Mouse (Mus musculus): ENCODE measurements around the gene Muc1. TPM values are rescaled to one million over a fixed set of nuclear protein-coding genes. Genes with fewer than 3 reads are reported as not detected.

Gene Muc1
- polyA plus RNA-seq, 1 experiment: 53.8 TPM

DNA sequence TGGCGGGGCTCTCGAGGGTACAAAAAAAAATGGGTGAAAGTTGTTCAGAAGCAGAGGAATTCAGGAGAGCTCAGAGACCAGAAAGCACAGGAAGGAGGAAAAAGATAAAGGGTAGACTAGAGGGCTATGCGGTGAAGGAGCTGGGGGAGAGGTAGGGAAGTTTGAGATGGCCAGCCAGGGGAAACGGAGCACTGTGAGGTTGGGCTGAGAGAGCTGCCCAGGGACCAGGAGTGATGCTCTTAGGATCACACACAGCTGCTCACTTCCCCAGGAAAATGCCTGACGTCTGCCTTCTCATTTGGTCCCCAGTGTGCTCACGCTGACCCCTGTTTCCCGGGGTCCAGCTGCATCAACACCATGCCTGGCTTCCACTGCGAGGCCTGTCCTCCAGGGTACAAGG lies 9.3 kb upstream of the Muc1 start:
- no peak for DNase-seq
- Histone ChIP-seq H3K27ac (ENCODE audit: insufficient read depth, low read depth, low read length) (no peak overlapping the region), H3K27me3 (replicated peaks; ENCODE audit: control insufficient read depth, insufficient read depth, low read length) (no peaks in the 10 kb centered on the region), H3K4me3 (ENCODE audit: insufficient read depth, low read depth, low read length) (no peak overlapping the region), H3K4me1 (ENCODE audit: control insufficient read depth, insufficient read depth, low read length) (no peaks in the 10 kb centered on the region), H3K36me3 (ENCODE audit: control insufficient read depth, insufficient read depth, low read length) (no peaks in the 10 kb centered on the region)
- TF ChIP-seq POLR2A (IDR thresholded peaks at IDR 0.05; ENCODE audit: low read depth, low read length) (no peak), CTCF (conservative IDR thresholded peaks at IDR 0.05; ENCODE audit: insufficient read depth, insufficient read length, low read depth, low read length) (no peak)
- 33% methylated on average over 8 of the region's 8 CpGs for WGBS

DNA sequence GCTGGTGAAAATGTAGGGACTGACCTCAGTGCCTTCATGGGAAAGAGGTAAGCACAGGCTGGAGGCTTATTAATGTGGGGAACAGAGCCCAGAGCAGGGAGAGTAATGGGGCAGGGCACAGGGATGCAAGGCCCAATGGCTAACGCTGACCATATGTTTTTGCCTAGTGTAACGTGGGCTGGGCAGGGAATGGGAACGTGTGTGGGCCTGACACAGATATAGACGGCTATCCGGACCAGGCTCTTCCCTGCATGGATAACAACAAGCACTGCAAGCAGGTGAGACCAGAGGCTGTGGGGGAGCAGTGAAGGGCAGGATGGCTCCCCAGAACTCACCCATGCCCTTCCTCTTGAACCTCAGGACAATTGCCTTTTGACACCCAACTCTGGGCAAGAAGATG lies 7.7 kb upstream of the Muc1 start:
- H3K4me1 ChIP-seq (ENCODE audit: control insufficient read depth, insufficient read depth, low read length): no peaks in the 10 kb centered on the region
- H3K4me3 ChIP-seq (ENCODE audit: insufficient read depth, low read depth, low read length): no peak overlapping the region
- no peaks in the 10 kb centered on the region for H3K27me3 ChIP-seq (replicated peaks; ENCODE audit: control insufficient read depth, insufficient read depth, low read length)
- no peak for TF ChIP-seq CTCF (conservative IDR thresholded peaks at IDR 0.05; ENCODE audit: insufficient read depth, insufficient read length, low read depth, low read length)
- no peak for TF ChIP-seq POLR2A (IDR thresholded peaks at IDR 0.05; ENCODE audit: low read depth, low read length)
- H3K27ac ChIP-seq (ENCODE audit: insufficient read depth, low read depth, low read length): no peak overlapping the region
- DNase-seq: no peak
- H3K36me3 ChIP-seq (ENCODE audit: control insufficient read depth, insufficient read depth, low read length): no peaks in the 10 kb centered on the region
- WGBS: 92% methylated on average over 5 of the region's 5 CpGs

DNA sequence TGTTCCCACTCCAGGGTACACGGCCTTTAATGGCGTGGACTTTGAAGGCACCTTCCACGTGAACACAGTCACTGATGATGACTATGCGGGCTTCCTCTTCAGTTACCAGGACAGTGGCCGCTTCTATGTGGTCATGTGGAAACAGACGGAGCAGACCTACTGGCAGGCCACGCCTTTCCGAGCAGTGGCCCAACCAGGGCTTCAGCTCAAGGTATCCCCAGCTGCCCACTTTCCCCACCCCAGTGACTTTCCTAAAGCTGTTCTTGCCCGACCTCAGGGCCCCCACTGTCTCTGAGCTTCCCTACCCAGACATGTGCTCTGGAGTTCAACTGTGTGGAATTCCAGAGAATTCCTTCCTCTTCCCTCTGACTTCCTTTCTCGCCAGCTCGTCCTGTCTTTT lies 4.1 kb upstream of the Muc1 start:
- Histone ChIP-seq H3K4me3 (ENCODE audit: insufficient read depth, low read depth, low read length) (no peak overlapping the region), H3K27ac (ENCODE audit: insufficient read depth, low read depth, low read length) (no peak overlapping the region), H3K27me3 (replicated peaks; ENCODE audit: control insufficient read depth, insufficient read depth, low read length) (no peaks in the 10 kb centered on the region), H3K36me3 (ENCODE audit: control insufficient read depth, insufficient read depth, low read length) (no peaks in the 10 kb centered on the region), H3K4me1 (ENCODE audit: control insufficient read depth, insufficient read depth, low read length) (peaks cover 9% of the 10 kb centered on the region; the same call in 1 of the 2 replicates)
- 85% methylated on average over 11 of the region's 11 CpGs for WGBS
- DNase-seq: no peak
- no peak for TF ChIP-seq POLR2A (IDR thresholded peaks at IDR 0.05; ENCODE audit: low read depth, low read length)
- TF ChIP-seq CTCF (conservative IDR thresholded peaks at IDR 0.05; ENCODE audit: insufficient read depth, insufficient read length, low read depth, low read length): no peak

DNA sequence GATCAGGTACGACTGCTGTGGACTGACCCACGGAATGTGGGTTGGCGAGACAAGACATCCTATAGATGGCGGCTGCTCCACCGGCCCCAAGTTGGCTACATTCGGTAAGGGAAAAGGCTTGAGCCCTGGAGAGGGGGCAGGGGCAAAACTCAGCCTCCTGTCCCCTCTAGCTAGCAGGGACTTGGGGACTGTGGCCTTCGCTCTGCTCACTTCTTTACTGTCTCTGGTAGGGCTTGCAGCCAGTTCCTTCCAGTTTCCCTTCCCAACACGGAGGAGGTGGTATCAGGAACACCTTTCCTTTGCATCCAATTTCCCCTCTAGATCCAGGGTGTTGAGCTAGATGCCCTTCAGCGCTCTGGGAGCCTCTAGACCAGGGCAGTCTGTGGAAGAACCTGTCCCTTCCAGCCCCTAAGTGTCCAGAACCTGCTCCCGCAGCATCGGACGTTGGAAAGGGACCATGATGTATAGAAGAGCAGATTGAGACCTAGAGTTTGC lies 3.5 kb upstream of the Muc1 start:
- Histone ChIP-seq H3K4me1 (ENCODE audit: control insufficient read depth, insufficient read depth, low read length) (peaks cover 9% of the 10 kb centered on the region; the same call in 1 of the 2 replicates), H3K27me3 (replicated peaks; ENCODE audit: control insufficient read depth, insufficient read depth, low read length) (no peaks in the 10 kb centered on the region), H3K36me3 (ENCODE audit: control insufficient read depth, insufficient read depth, low read length) (no peaks in the 10 kb centered on the region), H3K4me3 (ENCODE audit: insufficient read depth, low read depth, low read length) (no peak overlapping the region), H3K27ac (ENCODE audit: insufficient read depth, low read depth, low read length) (no peak overlapping the region)
- TF ChIP-seq POLR2A (IDR thresholded peaks at IDR 0.05; ENCODE audit: low read depth, low read length): no peak
- no peak for TF ChIP-seq CTCF (conservative IDR thresholded peaks at IDR 0.05; ENCODE audit: insufficient read depth, insufficient read length, low read depth, low read length)
- WGBS: 84% methylated on average over 12 of the region's 12 CpGs
- no peak for DNase-seq

DNA sequence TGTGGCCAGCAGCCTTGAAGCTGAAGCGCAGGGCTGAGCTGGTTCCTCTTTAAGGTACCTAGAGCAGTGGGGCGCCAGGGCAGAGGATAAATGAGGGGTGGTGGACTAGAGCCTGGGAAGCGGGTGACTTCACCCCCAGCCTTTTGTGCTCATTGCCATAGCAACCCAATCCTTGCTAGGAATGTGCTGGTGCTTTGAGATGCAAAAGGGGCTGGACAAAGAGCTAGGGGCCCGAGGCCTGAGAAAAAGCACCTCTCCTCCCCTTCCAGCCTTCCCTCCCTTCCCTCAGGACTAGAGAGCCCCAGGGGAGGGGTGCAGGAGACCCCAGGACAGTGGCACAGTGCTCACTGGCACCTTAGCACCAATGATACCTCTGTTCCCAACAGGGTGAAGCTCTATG lies 2.9 kb upstream of the Muc1 start:
- Histone ChIP-seq H3K27ac (ENCODE audit: insufficient read depth, low read depth, low read length) (no peak overlapping the region), H3K27me3 (replicated peaks; ENCODE audit: control insufficient read depth, insufficient read depth, low read length) (no peaks in the 10 kb centered on the region), H3K36me3 (ENCODE audit: control insufficient read depth, insufficient read depth, low read length) (no peaks in the 10 kb centered on the region), H3K4me1 (ENCODE audit: control insufficient read depth, insufficient read depth, low read length) (peaks cover 9% of the 10 kb centered on the region; the same call in 1 of the 2 replicates), H3K4me3 (ENCODE audit: insufficient read depth, low read depth, low read length) (no peak overlapping the region)
- DNase-seq: no peak
- no peak for TF ChIP-seq POLR2A (IDR thresholded peaks at IDR 0.05; ENCODE audit: low read depth, low read length)
- no peak for TF ChIP-seq CTCF (conservative IDR thresholded peaks at IDR 0.05; ENCODE audit: insufficient read depth, insufficient read length, low read depth, low read length)
- 83% methylated on average over 4 of the region's 4 CpGs for WGBS

DNA sequence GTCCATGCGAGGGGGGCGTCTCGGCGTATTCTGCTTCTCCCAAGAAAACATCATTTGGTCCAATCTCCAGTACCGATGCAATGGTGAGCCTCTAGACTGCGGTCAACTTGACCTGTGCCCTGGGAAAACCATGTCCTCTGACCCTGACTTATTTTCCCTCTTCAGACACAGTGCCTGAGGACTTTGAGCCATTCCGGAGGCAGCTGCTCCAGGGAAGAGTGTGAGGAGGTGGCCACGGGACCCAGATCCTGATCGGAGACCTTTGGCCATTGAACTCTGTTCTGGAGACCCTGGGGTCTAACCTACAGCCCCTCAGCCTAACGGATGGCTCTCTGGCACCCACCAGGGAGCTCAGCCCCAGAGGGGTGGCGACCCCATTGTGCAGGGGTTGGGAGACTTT lies 2.5 kb upstream of the Muc1 start:
- Histone ChIP-seq H3K4me1 (ENCODE audit: control insufficient read depth, insufficient read depth, low read length) (peaks cover 9% of the 10 kb centered on the region; the same call in 1 of the 2 replicates), H3K27ac (ENCODE audit: insufficient read depth, low read depth, low read length) (no peak overlapping the region), H3K4me3 (ENCODE audit: insufficient read depth, low read depth, low read length) (no peak overlapping the region), H3K27me3 (replicated peaks; ENCODE audit: control insufficient read depth, insufficient read depth, low read length) (no peaks in the 10 kb centered on the region), H3K36me3 (ENCODE audit: control insufficient read depth, insufficient read depth, low read length) (no peaks in the 10 kb centered on the region)
- no peak for TF ChIP-seq CTCF (conservative IDR thresholded peaks at IDR 0.05; ENCODE audit: insufficient read depth, insufficient read length, low read depth, low read length)
- no peak for TF ChIP-seq POLR2A (IDR thresholded peaks at IDR 0.05; ENCODE audit: low read depth, low read length)
- peak; percentile 55 for DNase-seq
- 63% methylated on average over 11 of the region's 11 CpGs for WGBS

DNA sequence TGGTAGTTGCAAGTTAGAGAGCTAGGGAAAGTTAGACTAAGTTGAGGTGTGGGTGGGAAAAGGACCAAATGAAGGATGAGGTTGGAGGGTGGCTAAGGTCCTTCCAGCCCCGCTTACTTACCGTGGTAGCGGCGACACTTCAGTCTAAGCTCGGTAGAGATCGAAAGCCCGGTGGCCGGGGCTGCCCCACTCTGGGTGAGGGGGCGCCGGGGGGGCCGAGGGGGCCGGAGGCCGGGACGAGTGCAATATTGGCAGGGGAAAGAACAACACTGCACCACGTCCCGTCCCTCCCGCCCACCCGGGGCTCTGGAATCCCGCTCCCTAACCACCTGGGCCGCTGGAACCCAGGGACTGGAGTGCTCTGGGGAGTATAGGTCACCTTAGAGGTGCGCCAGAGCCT lies 2.0 kb upstream of the Muc1 start, which contains the start of gene Mtx1:
Gene Mtx1, minus strand, starts transcription at position 189 of the 400 bp plus-strand sequence.
- H3K27ac ChIP-seq (ENCODE audit: insufficient read depth, low read depth, low read length): peak within 1 kb of the TSS; percentile 95
- WGBS: 20% methylated on average over 21 of the region's 21 CpGs

More for the DNA sequence above, 2.0 kb upstream of the Muc1 start, which contains the start of gene Mtx1:
- no peak for DNase-seq
- TF ChIP-seq POLR2A (IDR thresholded peaks at IDR 0.05; ENCODE audit: low read depth, low read length) (no peak), CTCF (conservative IDR thresholded peaks at IDR 0.05; ENCODE audit: insufficient read depth, insufficient read length, low read depth, low read length) (no peak)
- Histone ChIP-seq H3K36me3 (ENCODE audit: control insufficient read depth, insufficient read depth, low read length) (no peaks in the 10 kb centered on the region), H3K4me3 (ENCODE audit: insufficient read depth, low read depth, low read length) (peak within 1 kb of the TSS; percentile 42), H3K27me3 (replicated peaks; ENCODE audit: control insufficient read depth, insufficient read depth, low read length) (no peaks in the 10 kb centered on the region), H3K4me1 (ENCODE audit: control insufficient read depth, insufficient read depth, low read length) (peaks cover 9% of the 10 kb centered on the region; the same call in 1 of the 2 replicates)
